Mouse (Mus musculus) CD8-positive naive resting alpha-beta T cell, adult 2 months (primary cell): ENCODE data around the gene Bcar1.

Experiments used
- DNase-seq, 2 experiments: peaks; one replicate each; pipeline ENCODE4 v3.0.0; 2022; ENCODE audit warnings: low read depth in 2 of 2, low spot score in 2 of 2

Gene Bcar1

GRCm38 (mm10) chr8:111682521-111682920 is 61.1 kb downstream of the Bcar1 start:
- DNase-seq = no peak

GRCm38 (mm10) chr8:111681153-111681552 is 62.5 kb downstream of the Bcar1 start:
- DNase-seq = no peak

- no peak for DNase-seq
Observed at GRCm38 (mm10) chr8:111680423-111681028, 63.1 kb downstream of the Bcar1 start.

GRCm38 (mm10) chr8:111678848-111679247 is 64.8 kb downstream of the Bcar1 start:
- DNase-seq = no peak

GRCm38 (mm10) chr8:111678111-111678510 is 65.5 kb downstream of the Bcar1 start:
- peak; percentile 37 to 59 for DNase-seq

GRCm38 (mm10) chr8:111676237-111676636 is 67.4 kb downstream of the Bcar1 start:
- DNase-seq = peak; percentile 11 to 42

GRCm38 (mm10) chr8:111666751-111667150 is 76.9 kb downstream of the Bcar1 start:
- no peak for DNase-seq

- DNase-seq = peak in 1 of 2 experiments; percentile 36
Observed at GRCm38 (mm10) chr8:111662473-111662872, 81.1 kb downstream of the Bcar1 start.
